Mouse (Mus musculus) naive thymus-derived CD4-positive, alpha-beta T cell, adult 2 months (primary cell): ENCODE measurements around the gene Pccb.

Experiments
- DNase-seq: peaks from one replicate; pipeline ENCODE4 v3.0.0-alpha.2; 2011; ENCODE audit warnings: low read depth

Pccb gene

DNA sequence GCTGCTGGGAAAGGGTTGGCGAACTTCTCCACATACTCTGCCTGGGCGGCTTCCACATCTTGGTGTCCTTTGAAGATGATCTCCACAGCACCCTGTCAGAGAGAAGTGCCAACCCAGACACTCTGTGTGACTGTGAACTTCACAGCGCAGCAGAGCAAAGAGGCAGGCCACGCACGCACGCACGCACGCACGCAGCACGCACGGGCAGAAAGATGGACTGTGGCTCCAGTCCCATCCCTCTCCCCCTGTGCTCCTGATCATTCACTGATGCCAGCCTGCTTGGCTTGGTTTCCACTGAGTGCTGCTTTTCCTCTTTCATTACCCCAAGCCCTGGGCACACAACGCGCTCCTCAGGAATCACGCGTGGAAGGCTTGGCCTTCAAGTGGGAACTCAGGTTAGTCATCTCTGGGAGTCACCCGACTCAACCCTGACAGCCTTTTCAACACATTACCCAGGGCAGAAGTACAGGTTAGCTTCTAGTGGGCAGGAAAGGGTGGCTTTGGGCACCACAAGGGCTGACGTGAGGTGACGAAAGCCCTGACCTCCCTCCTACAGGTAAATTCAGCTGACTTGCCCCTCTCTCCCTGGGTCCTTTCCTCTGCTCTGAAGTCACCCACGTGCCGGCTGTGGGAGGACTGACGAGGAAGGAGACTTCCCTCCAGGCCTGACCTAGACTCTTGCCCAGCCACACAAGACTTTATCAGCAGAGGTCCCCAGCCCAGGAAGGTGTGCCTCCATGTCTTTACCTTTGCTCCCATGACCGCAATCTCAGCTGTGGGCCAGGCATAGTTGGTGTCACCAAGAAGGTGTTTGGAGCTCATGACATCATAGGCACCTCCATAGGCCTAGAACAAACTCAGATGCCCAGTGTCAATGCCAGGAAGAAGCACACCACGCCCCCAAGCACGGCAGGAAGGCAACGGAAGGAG is 50.1 kb downstream of the Pccb start:
- DNase-seq: no peak

DNA sequence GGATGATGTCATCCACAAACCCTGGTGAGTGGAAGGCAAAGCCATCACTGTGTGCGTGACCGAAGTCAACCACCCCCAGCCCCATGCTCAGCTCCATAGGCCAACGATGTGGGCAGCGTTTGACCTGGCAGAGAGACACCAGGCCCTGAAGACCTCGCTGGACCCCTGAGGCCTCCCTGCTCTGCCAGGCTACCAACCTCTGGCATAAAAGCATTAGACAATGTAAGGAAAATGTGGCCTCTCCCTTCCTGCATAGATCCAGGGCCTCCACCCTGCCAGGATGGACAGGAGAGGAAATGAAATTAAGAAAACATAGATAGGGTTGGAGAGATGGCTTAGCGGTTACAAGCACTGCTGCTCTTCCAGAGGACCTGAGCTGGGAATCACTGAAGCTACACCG is 51.9 kb downstream of the Pccb start:
- no peak for DNase-seq

DNA sequence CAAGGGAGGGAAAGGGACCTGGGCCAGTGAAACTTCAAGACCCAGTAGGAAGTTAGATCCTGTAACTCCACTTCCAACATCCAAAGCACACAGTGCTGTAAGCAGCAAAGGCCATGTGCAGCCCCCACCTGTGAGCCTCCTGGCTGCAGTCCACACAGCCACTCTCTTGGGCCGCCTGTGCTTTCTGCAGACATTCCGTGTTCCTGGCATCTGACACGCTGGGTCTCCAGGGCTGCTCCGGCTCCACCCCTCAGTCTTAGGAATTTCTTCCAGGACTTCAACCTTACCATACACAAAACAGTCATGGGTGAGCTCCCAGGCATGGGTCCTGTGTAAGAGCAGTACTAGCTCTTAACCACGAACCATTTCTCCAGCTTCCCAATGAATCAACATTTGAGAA is 55.4 kb downstream of the Pccb start:
- no peak for DNase-seq

DNA sequence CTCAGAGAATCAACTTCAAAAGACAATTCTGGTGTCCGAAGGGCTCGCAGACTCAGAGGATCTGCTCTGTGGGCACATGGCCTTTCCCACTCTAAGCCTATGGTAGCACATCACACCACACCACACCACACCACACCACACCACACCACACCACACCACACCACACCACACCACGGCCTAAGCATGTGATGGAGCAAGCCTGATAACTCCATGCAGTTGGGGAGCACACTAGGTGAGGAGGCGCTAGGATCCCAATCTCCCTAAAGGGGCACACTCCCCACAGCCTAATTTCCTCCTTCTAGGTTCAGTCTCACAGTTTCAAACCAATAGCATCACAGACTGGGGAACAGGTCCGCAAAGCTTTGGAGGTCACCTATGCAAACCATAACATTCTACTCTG is 56.0 kb downstream of the Pccb start:
- DNase-seq: no peak

DNA sequence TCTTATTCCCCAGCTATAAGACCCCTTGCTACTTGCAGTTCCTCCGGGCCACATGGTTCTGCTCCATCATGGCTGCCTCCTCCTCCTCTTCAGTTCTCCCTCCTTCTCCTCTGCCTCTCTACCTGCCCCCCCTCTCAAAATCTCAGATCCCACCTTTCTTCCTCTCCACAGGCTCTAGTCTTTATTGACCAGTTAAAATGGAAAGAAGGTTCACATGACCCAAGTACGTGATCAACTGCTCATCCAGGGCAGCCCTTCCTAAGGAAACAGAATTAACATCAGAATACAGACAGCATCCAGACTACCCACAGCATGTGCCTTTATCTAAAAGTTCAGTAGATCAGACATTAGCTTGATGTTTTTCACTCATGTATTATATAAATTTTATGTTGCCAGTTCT is 65.2 kb downstream of the Pccb start:
- no peak for DNase-seq

DNA sequence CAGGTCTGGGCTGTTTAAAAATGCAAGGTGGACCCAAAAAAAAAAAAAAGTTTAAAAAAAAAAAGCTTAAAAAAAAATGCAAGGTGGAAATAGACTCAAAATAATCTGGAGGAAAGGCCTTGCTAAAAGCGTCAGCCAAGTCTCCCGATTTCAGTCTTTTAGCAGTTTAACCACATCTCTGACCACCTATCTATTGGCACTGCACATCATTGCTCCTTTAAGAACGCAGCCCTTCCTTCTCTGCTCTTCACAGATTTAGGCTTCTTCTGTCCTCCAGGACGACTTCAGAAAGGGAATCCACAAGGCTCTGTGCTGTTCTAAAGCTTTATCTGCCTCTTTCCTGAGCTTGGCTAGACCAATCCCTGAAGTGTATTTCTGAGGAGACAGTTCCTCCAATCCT is 70.6 kb downstream of the Pccb start:
- no peak for DNase-seq

DNA sequence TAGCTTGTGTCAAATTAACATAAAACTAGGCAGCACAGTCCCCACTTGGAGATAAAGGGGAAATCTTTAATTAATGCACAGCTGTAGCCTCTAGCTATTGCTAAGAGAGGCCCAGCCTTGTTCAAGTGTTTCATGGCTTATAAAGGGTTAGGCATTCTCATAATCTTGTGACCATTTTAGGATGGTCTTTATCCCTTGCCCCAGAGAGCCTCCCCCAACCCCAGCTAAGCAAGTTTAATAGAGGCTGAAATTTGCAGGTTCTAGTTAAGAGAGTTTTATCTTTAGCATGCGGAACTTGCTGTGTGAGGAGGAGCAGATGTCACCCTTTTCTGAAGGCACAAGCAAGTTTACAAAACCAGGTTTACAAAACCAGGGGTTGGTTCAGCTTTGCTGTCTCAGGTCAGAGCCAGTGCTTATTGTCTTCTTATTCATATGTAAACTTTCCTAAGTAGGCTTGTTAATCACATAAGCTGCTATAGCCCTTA is 71.2 kb downstream of the Pccb start:
- no peak for DNase-seq

DNA sequence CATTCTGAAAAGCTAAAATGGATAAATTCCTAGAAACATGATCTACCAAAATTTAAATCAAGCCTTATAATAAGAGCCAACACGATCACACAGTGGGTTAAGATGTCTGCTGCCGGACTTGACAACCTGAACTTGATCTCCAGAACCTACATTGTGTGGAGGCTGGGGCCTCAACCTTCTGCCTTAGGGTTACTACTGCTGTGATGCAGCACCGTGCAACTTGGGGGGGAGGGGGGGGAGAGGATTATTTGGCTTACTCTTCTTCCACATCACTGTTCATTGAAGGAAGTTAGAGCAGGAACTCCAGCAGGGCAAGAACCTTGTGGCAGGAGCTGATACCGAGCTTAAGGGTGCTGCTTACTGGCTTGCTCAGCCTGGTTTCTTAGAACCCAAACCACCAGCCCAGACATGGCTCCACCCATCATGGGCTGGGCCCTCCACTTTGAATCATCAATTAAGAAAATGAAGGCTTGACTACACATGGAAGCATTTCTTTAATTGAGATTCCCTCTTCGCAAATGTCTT is 71.7 kb downstream of the Pccb start:
- no peak for DNase-seq

DNA sequence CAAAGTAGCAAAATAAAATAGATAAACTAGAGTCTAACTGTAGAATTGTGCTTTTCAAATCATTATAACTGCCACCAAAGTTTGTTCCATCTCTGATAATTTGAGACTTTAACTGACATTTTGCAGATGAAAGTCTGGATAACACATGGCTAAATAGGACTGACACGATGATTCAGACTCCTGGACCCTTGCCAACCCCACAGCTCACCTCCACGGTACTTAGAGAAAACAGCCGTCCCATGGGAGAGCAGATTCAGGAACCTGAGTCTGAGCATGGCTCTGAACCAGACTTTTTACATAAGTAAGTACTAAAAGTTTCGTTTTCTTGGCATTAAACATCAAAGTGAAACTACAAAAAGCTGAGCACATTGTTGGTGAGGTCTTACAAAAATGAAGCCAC is 83.2 kb downstream of the Pccb start:
- no peak for DNase-seq

DNA sequence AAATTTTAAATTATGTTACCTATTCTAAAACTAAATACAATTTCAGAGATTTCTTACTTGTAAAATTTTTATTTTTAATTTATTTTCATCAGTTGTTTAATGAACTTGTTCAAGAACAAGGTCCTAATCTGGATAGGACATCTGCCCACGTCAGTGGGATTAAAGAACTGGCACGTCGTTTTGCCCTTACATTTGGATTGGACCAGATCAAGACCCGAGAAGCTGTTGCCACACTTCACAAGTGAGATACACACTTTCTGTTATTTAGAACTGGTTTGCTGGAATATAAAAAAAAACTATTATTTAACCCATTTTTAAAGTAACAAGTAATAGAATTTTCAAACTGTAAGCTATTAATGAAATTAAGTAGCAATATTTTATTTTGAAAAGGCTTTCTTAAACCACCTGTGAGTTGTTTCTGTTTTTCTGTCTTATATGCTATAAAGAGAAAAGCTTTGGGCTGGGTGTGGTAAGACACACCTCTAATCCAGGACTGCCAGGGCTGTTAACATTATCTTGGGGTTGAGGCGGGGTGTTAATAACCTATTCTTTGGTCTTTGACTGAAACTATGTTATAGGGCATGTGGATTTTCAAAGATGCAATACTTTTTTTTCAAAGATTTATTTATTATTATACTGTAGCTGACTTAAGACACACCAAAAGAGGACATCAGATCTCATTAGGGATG is 89.9 kb downstream of the Pccb start:
- no peak for DNase-seq

DNA sequence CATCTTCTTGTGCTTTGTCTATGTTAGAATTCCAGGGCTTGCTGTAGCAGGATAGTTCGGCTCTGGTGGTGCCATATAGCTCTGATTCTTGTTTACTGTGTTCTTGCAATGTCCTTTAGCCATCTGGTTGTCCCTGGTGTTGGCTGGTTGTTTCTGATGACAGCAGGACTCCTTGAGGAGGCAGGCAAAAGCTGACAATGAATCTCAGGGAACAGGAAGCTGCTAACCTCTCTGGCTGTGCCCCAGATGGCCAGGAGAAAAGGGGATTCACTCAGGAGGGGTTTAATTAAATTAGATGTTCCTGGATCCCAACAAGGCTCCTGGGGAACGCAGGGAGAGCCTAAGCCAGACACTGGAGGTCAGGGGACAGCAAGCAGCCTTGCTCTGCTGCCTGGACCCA is 92.7 kb downstream of the Pccb start:
- DNase-seq: no peak
